Comparison of ENCODE assay signal across 21 mouse cellular contexts in genomic region chr8:48742741-48743140, GRCm38 (mm10).
"Had no signal": no experiment of that assay in that cellular context is flagged by ENCODE, and none has a peak within 500 bp of the region (broad histone marks: within the 10 kb centered on the region; RNA-seq: fewer than 3 reads in every experiment).

No protein-coding gene starts in this region.

- H3K9ac ChIP-seq: heart, embryonic 13.5 days; heart, embryonic 15.5 days; hindbrain, embryonic 13.5 days; hindbrain, embryonic 15.5 days; limb, embryonic 12.5 days; liver, embryonic 14.5 days had no signal

- H3K9me3 ChIP-seq: heart, embryonic 13.5 days; heart, embryonic 15.5 days; hindbrain, embryonic 13.5 days; hindbrain, embryonic 15.5 days; limb, embryonic 10.5 days; limb, embryonic 12.5 days had no signal

- H3K4me3 ChIP-seq: heart, embryonic 13.5 days; heart, embryonic 15.5 days; hindbrain, embryonic 13.5 days; hindbrain, embryonic 15.5 days; left cerebral cortex, adult 2 months; limb, embryonic 10.5 days; limb, embryonic 12.5 days had no signal

- ATAC-seq: hindbrain, postnatal 0 days; intestine, embryonic 16.5 days had no signal

- H3K36me3 ChIP-seq: heart, embryonic 13.5 days; heart, embryonic 15.5 days; hindbrain, embryonic 13.5 days; hindbrain, embryonic 15.5 days; limb, embryonic 10.5 days; limb, embryonic 12.5 days had no signal

- H3K4me2 ChIP-seq: heart, embryonic 11.5 days; heart, embryonic 13.5 days; heart, embryonic 15.5 days; hindbrain, embryonic 13.5 days; hindbrain, embryonic 15.5 days; limb, embryonic 12.5 days had no signal

- H3K27ac ChIP-seq: heart, embryonic 13.5 days; heart, embryonic 15.5 days; hindbrain, embryonic 13.5 days; hindbrain, embryonic 15.5 days; hindbrain, postnatal 0 days; left cerebral cortex, adult 2 months; limb, embryonic 10.5 days; limb, embryonic 12.5 days; liver, embryonic 14.5 days had no signal

- H3K4me1 ChIP-seq: heart, embryonic 15.5 days had no signal

- DNase-seq: gastrocnemius, postnatal 14 days; gastrocnemius, postnatal 36 days; heart, adult 18-20 months; heart, postnatal 14 days; heart, postnatal 36 days; kidney, adult 11 months; kidney, adult 8-10 months; kidney, postnatal 14 days; layer of hippocampus, adult 9-11 months; lung, adult 18-20 months had no signal

- H3K27me3 ChIP-seq: hindbrain, embryonic 13.5 days; hindbrain, embryonic 15.5 days; limb, embryonic 12.5 days had no signal
